Comparison of ENCODE assay signal across 19 mouse cellular contexts in the genomic region with DNA sequence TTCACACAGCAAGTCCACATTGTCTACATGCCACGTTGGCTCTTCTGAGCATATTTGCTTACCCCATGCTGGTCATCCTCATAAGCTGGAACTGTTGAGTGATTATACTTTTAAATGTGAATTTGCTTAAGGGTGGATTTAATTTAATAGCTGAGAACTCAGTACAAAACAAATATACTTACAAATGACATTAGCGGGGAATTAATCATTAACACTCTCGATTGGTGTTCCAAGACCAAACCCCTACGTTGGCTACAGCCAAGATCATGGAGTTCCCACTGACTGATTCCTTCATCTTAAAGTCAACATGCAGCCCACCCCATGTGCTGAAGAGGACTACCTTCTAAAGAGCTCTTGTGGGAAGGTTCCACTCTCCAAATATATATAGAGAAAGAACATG.
"Had no signal": no experiment of that assay in that cellular context is flagged by ENCODE, and none has a peak within 500 bp of the region (broad histone marks: within the 10 kb centered on the region; RNA-seq: fewer than 3 reads in every experiment).

No protein-coding gene starts in this region.

- H3K4me3 ChIP-seq: intestine, embryonic 15.5 days; limb, embryonic 12.5 days; limb, embryonic 15.5 days; liver, embryonic 13.5 days; midbrain, embryonic 12.5 days; midbrain, embryonic 15.5 days; myocyte; neural tube, embryonic 13.5 days; stomach, embryonic 15.5 days had no signal

- H3K9ac ChIP-seq: intestine, embryonic 15.5 days; limb, embryonic 12.5 days; limb, embryonic 15.5 days; liver, embryonic 13.5 days; midbrain, embryonic 12.5 days; midbrain, embryonic 15.5 days; neural tube, embryonic 13.5 days; stomach, embryonic 15.5 days had no signal

- DNase-seq: left cerebral cortex, postnatal 4 days; liver, embryonic 13.5 days; lung, adult 2 months; lung, postnatal 14 days; lung, postnatal 4 days; retina, postnatal 1 day; right cerebral cortex, postnatal 25 days; spleen, adult 18-20 months; thymus, postnatal 25 days had no signal

- ATAC-seq: hindbrain, embryonic 16.5 days; intestine, embryonic 15.5 days; midbrain, embryonic 15.5 days had no signal

- H3K4me2 ChIP-seq: intestine, embryonic 15.5 days; limb, embryonic 12.5 days; limb, embryonic 15.5 days; liver, embryonic 13.5 days; midbrain, embryonic 12.5 days; midbrain, embryonic 15.5 days; neural tube, embryonic 13.5 days; stomach, embryonic 15.5 days had no signal

- H3K27ac ChIP-seq: intestine, embryonic 15.5 days; kidney, postnatal 0 days; limb, embryonic 12.5 days; limb, embryonic 15.5 days; liver, embryonic 13.5 days; midbrain, embryonic 12.5 days; midbrain, embryonic 15.5 days; neural tube, embryonic 13.5 days; stomach, embryonic 15.5 days had no signal

- H3K4me1 ChIP-seq: intestine, embryonic 15.5 days; limb, embryonic 15.5 days; liver, embryonic 13.5 days; midbrain, embryonic 12.5 days; midbrain, embryonic 15.5 days; stomach, embryonic 15.5 days had no signal

- H3K9me3 ChIP-seq: intestine, embryonic 15.5 days; limb, embryonic 12.5 days; limb, embryonic 15.5 days; liver, embryonic 13.5 days; midbrain, embryonic 12.5 days; midbrain, embryonic 15.5 days; neural tube, embryonic 13.5 days; stomach, embryonic 15.5 days had no signal

- H3K36me3 ChIP-seq: intestine, embryonic 15.5 days; limb, embryonic 12.5 days; limb, embryonic 15.5 days; liver, embryonic 13.5 days; midbrain, embryonic 12.5 days; midbrain, embryonic 15.5 days; neural tube, embryonic 13.5 days; stomach, embryonic 15.5 days had no signal

- H3K27me3 ChIP-seq: intestine, embryonic 15.5 days; limb, embryonic 15.5 days; liver, embryonic 13.5 days; midbrain, embryonic 12.5 days; midbrain, embryonic 15.5 days; neural tube, embryonic 13.5 days; stomach, embryonic 15.5 days had no signal
